Mouse (Mus musculus) liver, embryonic 14.5 days (tissue): ENCODE measurements around the gene Prkg1. TPM values are rescaled to one million over a fixed set of nuclear protein-coding genes. Genes with fewer than 3 reads are reported as not detected.

Source experiments
- ATAC-seq: fragments of 200-750 bp; cut with Nextera tagmentation; 2 replicates; pipeline ENCODE4 v1.8.0; 2017; ENCODE audit warnings: moderate number of reproducible peaks, mild to moderate bottlenecking, moderate library complexity; ENCODE audit not compliant: insufficient read depth
- DNase-seq, 3 experiments: peaks; one replicate each; pipeline ENCODE4 v3.0.0-alpha.2; 2012 to 2013; ENCODE audit warnings: low read depth in 3 of 3, low spot score in 3 of 3
- H3K27ac ChIP-seq: fragments of 300-500 bp; sonication (generic); 2 replicates; pipeline ENCODE4 v1.5.1; 2014; ENCODE audit warnings: moderate library complexity, mild to moderate bottlenecking, control low read depth, inconsistent platforms
- H3K27me3 ChIP-seq: fragments of 300-500 bp; sonication (generic); 2 replicates; pipeline ENCODE4 v1.6.1; 2014; ENCODE audit warnings: mild to moderate bottlenecking, low read length, moderate library complexity; ENCODE audit not compliant: control insufficient read depth, insufficient read depth
- H3K36me3 ChIP-seq: fragments of 300-500 bp; sonication (generic); replicated peaks from 2 replicates; pipeline ENCODE4 v1.6.1; 2014; ENCODE audit warnings: low read depth; ENCODE audit not compliant: control insufficient read depth, insufficient read depth
- H3K4me1 ChIP-seq, 2 experiments: fragments of 200-500 bp in 1 of 2; fragments of 300-500 bp in 1 of 2; sonication (generic) in 1 of 2; replicated peaks; 2 replicates each; pipeline ENCODE4 v1.6.1; 2012 to 2014; ENCODE audit warnings: antibody characterized with exemption in 1 of 2, inconsistent platforms in 1 of 2, low read length in 1 of 2; ENCODE audit not compliant: control insufficient read depth in 2 of 2, insufficient read depth in 2 of 2
- H3K4me2 ChIP-seq: fragments of 300-500 bp; sonication (generic); 2 replicates; pipeline ENCODE4 v1.6.1; 2014; ENCODE audit warnings: low read depth, mild to moderate bottlenecking, control low read depth, moderate library complexity
- H3K4me3 ChIP-seq, 2 experiments: fragments of 200-500 bp in 1 of 2; fragments of 300-500 bp in 1 of 2; sonication (generic) in 1 of 2; 2 replicates each; pipeline ENCODE4 v1.5.1; 2012 to 2014; ENCODE audit warnings: low read depth in 2 of 2, low read length in 2 of 2, mild to moderate bottlenecking in 2 of 2, control low read depth in 1 of 2, inconsistent platforms in 1 of 2, moderate library complexity in 1 of 2; ENCODE audit not compliant: insufficient read depth in 1 of 2
- H3K9ac ChIP-seq: fragments of 300-500 bp; sonication (generic); replicated peaks from 2 replicates; pipeline ENCODE4 v1.6.1; 2014; ENCODE audit warnings: mild to moderate bottlenecking, control low read depth, moderate library complexity
- H3K9me3 ChIP-seq: fragments of 300-500 bp; sonication (generic); 2 replicates; pipeline ENCODE4 v1.6.1; 2016; ENCODE audit warnings: low read length, mixed read lengths; ENCODE audit not compliant: control insufficient read depth
- CTCF ChIP-seq: IDR thresholded peaks from 2 replicates; pipeline ENCODE4 v1.5.1; 2016; ENCODE audit warnings: antibody characterized with exemption, low read depth, control low read depth
- EP300 ChIP-seq: IDR thresholded peaks from 2 replicates; pipeline ENCODE4 v1.6.1; 2016; ENCODE audit warnings: antibody characterized with exemption, low read depth
- WGBS: fragments of 180-500 bp; shearing (Covaris S2); extraction: QIAGEN DNeasy Blood & Tissue Kit; methylation state at CpG from one replicate; pipeline ENCODE4 v1.1.7; 2014; ENCODE audit not compliant: insufficient replicate concordance; 5-methylcytosine and 5-hydroxymethylcytosine counted together
- polyA plus RNA-seq, 2 experiments: library from polyadenylated mRNA; depleted of rRNA in 1 of 2; stranded (reverse) in 1 of 2; unstranded in 1 of 2; fragments of >200 nt; fragmentation: Nextera tagmentation in 1 of 2; extraction: Ambion mirVana in 1 of 2; gene quantifications; 2 replicates each; pipeline versions ENCODE4 v1.2.1 to v1.2.3; 2012 to 2014

Prkg1 gene
- polyA plus RNA-seq, 2 experiments = 0.47 to 0.50 TPM

- TF ChIP-seq EP300 = no peak
- no peak for TF ChIP-seq CTCF
- H3K9ac ChIP-seq = no peak overlapping the region
- WGBS = 53% methylated on average over 1 of the region's 1 CpGs
- ATAC-seq = no peak
- no peak for DNase-seq
- H3K36me3 ChIP-seq = no peaks in the 10 kb centered on the region
- no peak overlapping the region for H3K4me2 ChIP-seq
- H3K4me1 ChIP-seq = no peaks in the 10 kb centered on the region
- no peak overlapping the region for H3K27ac ChIP-seq
- H3K4me3 ChIP-seq = no peak overlapping the region
- no peaks in the 10 kb centered on the region for H3K9me3 ChIP-seq
- H3K27me3 ChIP-seq = peaks cover 6% of the 10 kb centered on the region
Observed at GRCm38 (mm10) chr19:31658751-31659397, 106.0 kb downstream of the Prkg1 start.

GRCm38 (mm10) chr19:31656256-31656655 lies 108.6 kb downstream of the Prkg1 start:
- 71% methylated on average over 7 of the region's 7 CpGs for WGBS
- DNase-seq (no peak), ATAC-seq (no peak)
- Histone ChIP-seq H3K9ac (no peak overlapping the region), H3K27ac (no peak overlapping the region), H3K9me3 (no peaks in the 10 kb centered on the region), H3K27me3 (no peaks in the 10 kb centered on the region), H3K36me3 (no peaks in the 10 kb centered on the region), H3K4me1 (no peaks in the 10 kb centered on the region), H3K4me2 (no peak overlapping the region), H3K4me3 (no peak overlapping the region)
- no peak for TF ChIP-seq EP300
- TF ChIP-seq CTCF = no peak

- H3K27ac ChIP-seq = no peak overlapping the region
- no peaks in the 10 kb centered on the region for H3K36me3 ChIP-seq
- DNase-seq = no peak
- no peaks in the 10 kb centered on the region for H3K27me3 ChIP-seq
- no peak for ATAC-seq
- H3K9me3 ChIP-seq = no peaks in the 10 kb centered on the region
- H3K9ac ChIP-seq = no peak overlapping the region
- TF ChIP-seq CTCF (no peak), EP300 (no peak)
- no peak overlapping the region for H3K4me3 ChIP-seq
- WGBS = 69% methylated on average over 7 of the region's 7 CpGs
- no peak overlapping the region for H3K4me2 ChIP-seq
- H3K4me1 ChIP-seq = no peaks in the 10 kb centered on the region
Observed at GRCm38 (mm10) chr19:31655826-31656225, 109.0 kb downstream of the Prkg1 start.

GRCm38 (mm10) chr19:31654022-31654421 lies 110.8 kb downstream of the Prkg1 start:
- Histone ChIP-seq H3K36me3 (no peaks in the 10 kb centered on the region), H3K4me3 (no peak overlapping the region), H3K9me3 (no peaks in the 10 kb centered on the region), H3K27me3 (no peaks in the 10 kb centered on the region), H3K27ac (no peak overlapping the region), H3K4me2 (no peak overlapping the region), H3K4me1 (no peaks in the 10 kb centered on the region), H3K9ac (no peak overlapping the region)
- no peak for TF ChIP-seq CTCF
- TF ChIP-seq EP300 = no peak
- ATAC-seq (no peak), DNase-seq (no peak)
- WGBS = 69% methylated on average over 6 of the region's 6 CpGs

- ATAC-seq (no peak), DNase-seq (no peak)
- no peak overlapping the region for H3K4me3 ChIP-seq
- no peak overlapping the region for H3K27ac ChIP-seq
- H3K9ac ChIP-seq = no peak overlapping the region
- WGBS = 60% methylated on average over 4 of the region's 4 CpGs
- H3K9me3 ChIP-seq = no peaks in the 10 kb centered on the region
- no peak for TF ChIP-seq EP300
- no peak for TF ChIP-seq CTCF
- H3K27me3 ChIP-seq = no peaks in the 10 kb centered on the region
- no peaks in the 10 kb centered on the region for H3K4me1 ChIP-seq
- H3K36me3 ChIP-seq = no peaks in the 10 kb centered on the region
- H3K4me2 ChIP-seq = no peak overlapping the region
Observed at GRCm38 (mm10) chr19:31650452-31650851, 114.4 kb downstream of the Prkg1 start.
